Mouse (Mus musculus) spleen, postnatal 10 days (tissue): ENCODE measurements around the gene Hnf1a.

Experiments
- DNase-seq, 2 experiments: peaks; one replicate each; pipeline ENCODE4 v3.0.0; 2021 to 2022; ENCODE audit warnings: low spot score in 2 of 2

Hnf1a gene

DNA sequence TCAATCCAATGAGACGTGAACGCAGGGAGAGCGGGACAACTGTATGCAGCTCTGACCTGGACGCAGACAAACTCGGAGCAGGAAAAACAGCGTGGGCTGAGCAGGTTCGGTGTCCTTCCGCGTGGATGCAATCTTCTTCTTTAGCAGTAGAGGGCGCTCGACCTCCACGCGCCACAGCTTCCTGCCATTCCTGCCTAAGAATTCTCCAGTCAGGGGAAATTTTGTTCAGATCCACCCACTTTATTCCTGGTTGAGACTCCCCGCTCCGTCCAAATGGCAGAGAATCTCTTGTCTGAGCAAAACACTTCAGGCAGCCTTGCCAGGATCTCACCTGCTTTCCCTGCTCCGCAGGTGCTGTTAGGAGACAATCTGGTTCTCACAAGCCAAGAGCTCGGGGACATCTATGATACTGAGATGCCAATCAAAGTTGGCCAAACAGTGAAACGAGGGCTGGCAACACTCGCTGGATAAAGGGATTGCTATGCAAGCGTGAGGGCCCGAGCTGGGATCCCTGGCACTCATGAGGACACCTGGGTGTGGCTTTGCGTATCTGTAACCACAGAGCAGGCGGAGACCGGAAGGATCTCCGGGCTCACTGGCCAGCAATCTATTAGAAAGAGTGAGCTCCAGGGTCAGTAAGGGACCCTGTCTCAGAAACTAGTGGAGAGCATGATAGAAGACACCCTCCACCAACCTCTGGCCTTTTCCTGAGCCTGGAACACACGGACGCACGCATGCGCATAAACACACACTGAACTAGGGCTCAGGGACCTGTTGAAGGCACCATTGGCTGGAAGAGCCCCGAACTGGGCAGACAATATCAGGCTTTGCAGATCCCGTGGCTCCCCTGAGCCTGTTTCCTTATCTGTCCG lies 8.6 kb upstream of the Hnf1a start:
- DNase-seq = peak; percentile 77 to 78

DNA sequence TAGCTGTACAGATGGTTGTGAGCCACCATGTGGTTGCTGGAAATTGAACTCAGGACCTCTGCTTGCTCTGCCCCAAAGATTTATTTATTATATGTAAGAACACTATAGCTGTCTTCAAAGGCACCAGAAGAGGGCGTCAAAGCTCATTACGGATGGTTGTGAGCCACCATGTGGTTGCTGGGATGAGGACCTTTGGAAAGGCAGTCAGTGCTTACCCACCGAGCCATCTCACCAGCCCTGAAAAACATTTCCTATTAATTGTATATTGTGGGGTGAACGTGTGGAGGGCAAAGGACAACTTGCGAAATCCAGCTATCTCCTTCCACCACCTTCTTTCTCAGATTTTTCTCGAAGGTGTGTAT lies 8.0 kb upstream of the Hnf1a start:
- DNase-seq = peak in 1 of 2 experiments; percentile 45

DNA sequence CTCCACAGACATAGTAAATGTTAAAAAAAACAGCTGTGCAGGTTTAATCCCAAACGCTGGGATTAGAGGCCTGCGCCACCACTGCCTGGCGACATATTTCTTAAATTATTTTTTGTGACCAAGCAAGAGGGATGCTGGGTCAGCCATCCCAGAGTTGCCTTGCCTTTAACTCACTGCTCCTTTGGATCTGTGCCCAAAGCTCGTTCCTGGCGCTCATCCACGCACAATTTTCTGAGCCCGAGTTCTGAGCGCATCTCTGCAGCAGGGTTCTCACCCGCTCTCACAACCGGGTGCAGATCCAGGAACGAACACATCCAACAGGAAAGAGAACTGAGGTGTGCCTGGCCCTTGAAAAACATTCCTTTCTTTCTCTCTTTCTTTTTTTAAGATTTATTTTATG lies 7.6 kb upstream of the Hnf1a start:
- no peak for DNase-seq

DNA sequence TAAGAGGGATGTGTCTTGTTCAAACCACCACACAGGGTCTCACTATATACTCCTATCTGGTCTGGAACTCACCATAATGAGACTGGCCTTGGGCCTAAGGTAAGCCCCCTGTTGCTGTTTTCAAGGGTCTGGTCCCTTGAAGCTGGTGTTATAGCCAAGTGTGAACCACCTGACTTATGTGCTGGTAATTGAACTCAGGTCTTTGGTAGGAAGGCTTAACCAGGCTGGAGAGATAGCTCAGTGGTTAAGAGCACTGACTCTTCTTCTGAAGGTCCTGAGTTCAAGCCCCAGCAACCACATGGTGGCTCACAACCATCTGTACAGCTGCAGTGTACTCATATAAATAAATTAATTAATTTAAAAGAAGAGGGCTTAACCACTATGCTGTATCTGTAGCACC lies 6.0 kb upstream of the Hnf1a start:
- DNase-seq = no peak

DNA sequence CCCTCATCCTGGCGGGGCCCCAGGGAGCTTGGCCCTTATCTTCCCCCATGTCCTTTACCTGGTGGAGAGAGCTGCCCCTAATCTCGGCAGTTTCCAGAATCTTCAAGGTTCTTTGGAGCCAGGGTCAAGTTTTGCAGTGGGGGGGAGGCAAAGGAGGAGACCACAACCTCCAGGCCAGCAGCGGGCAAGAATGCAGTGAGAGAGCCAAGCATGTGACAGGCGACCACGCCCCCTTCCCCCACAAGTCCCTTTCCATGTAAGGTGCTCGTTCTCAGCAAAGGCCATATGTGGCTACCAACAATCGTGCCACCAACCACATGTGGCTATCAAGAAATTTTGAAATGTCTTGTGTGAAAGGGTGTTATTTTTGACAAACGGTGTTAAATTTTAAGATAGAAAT lies 2.2 kb upstream of the Hnf1a start:
- DNase-seq = no peak

DNA sequence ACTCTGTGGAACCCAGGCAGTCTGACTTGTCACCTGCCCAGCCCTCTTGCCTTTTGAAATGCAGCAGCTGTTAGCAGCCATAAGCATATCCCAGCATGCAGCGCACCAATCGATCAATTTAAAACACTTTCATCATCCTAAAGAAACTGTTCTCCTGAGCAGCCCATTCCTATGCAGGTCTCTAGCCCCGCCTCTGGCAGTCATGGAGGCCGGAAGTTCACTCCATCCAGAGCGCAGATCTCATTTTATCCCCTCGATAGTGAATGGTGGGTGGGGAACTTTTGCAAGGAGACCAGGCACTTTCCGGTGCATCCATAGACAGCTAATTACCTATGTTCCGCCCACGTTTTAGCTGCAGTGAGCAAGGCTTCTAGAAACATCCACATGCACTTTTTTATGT lies 1.3 kb upstream of the Hnf1a start:
- no peak for DNase-seq

DNA sequence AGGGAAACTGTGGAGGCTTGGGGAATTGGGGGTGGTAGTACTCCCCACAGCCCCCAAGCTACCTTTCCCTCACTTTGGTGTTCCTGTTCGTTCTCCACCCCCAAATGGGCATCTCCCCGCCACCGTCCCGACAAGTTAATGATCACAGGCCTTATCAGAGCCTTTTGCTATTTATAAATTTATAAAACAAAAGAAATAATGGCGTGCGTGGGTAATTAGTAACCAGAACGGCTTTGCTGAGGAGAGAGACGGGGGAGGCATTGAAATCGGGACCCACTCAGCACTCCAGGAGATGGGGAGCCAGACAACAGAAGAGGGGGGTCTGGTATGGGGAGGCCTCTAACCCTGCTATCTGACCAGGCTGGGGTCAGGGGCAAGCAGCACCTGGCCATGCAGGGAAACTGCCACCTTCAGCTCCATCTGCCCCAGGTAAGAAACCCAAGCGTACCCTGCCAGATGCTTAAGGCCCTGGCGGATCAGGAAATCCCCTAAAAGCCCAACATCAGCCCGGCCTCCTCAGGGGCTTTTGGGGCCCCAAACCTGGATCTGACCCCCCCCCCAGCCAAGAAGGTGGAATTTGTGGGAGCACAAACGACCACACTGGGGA lies 1.2 kb downstream of the Hnf1a start:
- DNase-seq = no peak

DNA sequence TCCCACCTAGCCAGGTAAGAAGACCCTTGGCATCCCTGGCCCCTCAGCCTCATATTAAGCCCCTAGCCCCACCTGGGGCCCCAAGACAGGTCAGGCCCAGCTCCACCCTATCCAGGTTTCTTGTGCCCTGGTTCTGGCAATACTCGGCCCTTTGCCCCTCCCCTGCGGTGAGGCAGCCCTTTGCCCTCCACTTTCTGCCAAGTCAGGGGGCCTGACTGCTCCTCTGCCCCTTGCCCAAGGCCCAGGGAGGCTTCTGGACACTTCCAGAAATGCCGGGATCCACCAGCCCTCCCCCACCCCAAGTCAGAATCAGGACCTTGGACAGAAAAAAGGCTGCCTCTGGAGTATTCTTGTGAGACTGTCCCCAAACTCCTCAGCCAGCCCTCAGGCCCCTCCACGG lies 1.8 kb downstream of the Hnf1a start:
- DNase-seq = no peak

DNA sequence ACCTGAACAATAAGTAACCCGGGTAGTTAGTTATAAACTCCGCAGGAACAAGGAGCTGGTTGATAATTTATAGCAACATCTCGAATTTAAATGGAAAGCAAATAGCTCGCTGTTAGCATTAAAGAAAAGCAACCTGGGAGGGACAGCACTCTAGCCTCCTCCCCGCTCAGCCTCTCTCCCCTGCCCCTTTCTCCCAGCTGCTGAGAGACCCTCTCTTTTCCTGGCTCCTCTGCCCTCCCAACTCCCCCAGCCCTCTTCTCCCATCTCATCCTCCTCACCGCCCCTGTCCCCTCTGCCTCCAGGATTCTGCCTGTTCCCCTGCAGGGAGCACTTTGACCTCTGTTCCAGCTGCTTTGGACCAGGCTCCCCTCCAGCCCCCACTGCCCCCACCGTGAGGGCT lies 2.2 kb downstream of the Hnf1a start:
- no peak for DNase-seq

DNA sequence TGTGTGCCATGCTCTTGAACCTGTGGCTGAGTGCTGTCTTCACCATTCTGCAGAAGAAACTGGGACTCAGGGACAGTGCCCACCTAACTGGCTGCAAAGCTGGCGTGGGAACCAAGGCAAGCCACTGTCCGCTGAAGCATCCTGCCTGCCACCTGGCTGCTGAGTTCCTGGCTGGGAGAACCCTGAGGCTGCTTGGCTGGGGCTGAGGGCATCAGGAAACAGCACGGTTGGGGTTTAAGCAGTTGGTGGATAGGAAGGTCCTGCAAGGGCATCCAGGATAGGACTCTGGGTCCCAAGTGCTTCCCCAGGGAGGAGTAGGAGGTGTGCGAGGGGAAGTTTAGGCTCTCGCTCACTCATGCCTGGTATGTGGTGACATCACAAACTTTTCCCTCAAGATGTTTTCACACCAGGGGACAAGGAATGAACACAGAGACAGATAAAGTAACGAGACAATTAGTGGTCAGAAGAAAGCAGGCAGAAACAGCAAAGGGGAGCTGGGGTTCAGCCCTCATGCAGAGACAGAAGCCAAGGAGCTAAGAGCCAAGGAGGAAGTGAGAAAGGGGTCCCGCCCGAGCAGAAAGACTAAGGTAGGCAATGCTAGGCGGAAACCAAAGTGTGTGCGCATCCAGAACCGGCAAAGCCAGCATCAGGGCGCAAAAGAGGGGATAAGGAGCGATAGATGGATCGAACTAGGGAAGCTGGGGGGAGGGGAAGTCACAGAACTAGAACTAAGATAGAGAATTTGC lies 3.2 kb downstream of the Hnf1a start:
- no peak for DNase-seq

DNA sequence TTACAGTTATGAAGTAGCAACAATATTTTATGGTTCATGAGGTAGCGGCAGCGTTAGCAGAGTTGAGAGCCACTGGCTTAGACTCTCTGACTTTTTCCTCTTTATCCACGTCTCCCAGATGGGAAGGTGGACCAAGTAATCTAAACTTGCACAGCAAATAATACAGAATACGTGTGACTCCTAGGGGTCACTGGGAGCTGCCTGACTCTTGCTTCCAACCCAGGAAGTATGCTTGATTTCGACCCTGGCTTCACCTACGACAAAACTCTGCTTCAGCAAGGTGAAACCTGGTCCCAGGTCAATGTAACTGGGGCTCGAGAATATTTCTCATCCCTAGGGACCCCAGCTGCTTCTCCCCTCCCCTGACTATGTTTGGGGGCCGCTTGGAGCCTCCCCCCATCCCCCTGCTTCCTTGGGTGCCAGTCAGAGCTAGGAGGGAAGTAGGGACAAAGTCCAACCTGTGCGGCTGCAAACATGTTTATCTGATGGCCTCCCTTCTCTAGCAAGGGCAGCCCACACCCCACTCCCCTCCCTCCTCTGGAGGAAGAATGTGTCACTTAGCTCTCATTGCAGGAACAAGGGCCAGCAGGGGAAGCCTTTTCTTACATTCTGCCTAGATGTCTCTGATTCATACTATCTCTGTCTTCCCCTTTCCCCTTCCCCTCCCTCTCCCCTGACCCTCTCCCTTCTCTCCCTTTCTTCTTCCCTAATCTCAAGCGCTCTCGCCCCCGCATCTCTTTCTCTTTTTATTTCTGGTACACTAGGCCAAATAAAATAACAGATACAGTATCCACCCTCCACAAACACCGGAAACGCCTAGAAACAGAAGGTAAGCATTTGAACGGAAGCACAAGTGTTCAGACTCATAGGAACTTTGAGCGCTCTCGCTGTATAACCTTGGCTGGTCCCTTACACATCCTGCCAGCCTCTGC lies 5.7 kb downstream of the Hnf1a start:
- no peak for DNase-seq

DNA sequence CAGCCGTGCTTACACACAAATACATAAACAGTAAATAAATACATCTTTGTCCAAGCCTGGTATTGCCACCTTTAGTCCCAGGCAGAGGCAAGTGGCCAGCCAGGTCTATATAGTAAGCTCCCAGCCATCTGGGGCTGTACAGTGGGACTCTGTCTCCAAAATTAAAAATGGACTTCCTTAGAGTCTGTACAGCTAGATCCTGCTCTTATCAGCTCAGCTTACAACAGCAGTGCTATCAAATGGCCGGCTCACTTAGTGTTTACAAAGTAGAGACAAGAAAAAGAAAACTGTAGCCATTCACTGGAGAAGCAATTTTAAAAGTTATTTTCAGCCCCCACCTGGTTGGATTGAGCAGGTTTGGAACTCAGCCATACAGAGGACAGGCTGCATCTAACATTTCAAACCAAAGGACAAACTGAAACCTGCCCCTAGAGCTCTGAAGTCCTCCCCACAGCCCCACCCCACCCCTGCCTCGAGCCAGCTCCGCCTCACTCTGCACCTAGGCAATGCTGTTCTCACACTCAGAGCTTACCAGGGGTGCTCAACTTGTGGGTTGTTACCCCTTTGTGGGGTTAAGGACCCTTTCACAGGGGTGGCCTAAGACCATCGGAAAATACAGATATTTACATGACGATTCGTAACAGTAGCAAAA lies 6.5 kb downstream of the Hnf1a start:
- no peak for DNase-seq

DNA sequence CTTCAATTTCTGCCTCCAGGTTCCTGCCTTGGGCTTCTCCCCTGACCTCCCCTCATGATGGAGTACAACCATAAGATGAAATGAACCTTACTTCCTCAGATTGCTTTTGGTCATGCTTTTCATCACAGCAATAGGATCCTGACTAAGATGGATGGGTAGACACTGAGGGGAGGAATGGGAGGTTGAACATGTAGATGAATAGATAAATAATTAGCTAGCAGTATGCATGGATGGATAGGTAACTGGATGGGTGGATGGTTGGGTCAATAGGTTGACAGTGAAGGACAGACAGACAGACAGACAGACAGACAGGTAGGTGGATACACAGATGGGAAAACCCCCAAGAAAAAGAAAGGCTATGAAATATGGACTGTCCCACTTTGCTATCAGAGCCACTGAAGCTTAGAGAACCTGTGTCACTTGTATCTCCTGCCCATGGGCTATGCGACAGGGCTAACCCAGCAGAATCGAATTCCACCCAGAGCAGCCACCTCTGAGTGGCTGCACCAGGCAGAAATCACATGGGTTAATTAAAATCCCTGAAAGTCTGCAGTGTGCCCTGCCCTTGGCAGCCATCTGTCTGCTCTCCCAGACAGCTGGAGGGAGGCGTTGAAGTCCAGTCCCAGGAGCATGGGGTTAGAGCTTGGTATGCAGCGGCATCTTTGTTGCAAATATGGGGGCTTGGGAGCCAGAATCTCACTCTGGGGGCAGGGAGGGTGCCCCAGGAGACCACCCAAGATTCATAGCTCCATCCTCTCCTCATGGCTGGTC lies 9.1 kb downstream of the Hnf1a start:
- DNase-seq = no peak

DNA sequence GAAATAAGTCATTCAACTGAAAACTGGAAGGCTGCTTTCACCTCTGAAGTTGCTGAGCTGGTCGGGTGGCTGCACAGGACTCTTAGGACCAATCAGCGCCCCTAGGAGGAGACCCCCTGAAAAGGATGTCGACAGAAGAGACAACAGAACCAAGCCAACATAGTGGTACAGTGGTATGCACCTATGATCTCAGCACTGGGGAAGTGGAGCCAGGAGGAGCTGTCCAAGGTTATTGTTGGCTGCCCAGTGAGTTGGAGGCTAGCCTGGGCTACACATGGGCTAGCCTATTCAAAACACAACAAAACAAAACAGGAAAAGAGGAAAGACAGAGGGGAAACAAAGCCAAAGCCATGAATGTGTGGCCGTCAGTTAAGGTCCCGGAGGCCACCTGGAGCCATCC lies 12.8 kb downstream of the Hnf1a start:
- DNase-seq = no peak

DNA sequence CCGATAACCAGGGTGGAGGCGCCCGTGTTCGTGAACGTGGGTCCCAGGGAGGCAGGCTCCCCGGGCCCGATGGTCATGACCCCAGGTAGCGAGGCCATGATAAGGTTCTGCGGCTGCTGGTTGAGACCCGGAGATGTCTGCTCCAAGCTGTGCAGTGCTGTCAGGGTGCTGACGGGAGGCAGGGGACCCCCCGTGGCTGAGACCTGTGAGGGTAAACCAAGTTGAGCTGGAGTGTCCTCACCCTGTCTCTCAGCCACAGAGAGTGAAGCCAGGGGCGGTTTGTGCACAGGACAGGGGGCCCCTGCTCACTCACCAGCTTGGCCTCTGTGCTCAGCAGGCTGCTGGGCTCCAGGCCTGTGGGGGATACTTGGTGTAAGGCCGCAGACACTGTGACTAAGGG lies 17.6 kb downstream of the Hnf1a start:
- DNase-seq = no peak

DNA sequence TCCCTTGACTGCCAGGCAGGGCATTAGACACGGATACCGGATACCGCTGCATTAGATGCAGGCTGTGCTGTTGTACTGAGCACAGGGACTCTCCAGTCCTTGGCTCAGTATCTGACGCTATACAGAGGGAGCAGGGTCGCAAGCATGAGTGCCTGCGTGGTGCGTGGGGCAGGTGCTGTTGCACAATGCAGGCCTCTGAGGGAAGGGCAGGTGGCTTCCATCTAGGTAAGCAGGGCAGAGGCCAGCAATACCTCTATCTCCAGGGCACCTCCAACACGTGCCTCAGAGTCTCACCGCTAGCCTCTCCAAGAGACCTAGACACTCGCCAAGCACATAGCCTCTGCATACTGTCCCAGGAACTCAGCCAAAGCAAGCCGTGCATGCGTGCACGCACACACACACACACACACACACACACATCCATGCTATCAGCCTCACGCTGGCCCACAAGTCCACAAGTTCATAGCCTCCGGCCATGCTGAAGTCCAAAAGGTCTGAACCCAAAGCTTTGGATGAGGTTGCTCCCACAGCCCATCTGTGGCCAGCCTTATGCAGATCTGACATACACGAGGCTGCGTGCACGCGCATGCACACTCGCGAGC lies 19.5 kb downstream of the Hnf1a start:
- no peak for DNase-seq

DNA sequence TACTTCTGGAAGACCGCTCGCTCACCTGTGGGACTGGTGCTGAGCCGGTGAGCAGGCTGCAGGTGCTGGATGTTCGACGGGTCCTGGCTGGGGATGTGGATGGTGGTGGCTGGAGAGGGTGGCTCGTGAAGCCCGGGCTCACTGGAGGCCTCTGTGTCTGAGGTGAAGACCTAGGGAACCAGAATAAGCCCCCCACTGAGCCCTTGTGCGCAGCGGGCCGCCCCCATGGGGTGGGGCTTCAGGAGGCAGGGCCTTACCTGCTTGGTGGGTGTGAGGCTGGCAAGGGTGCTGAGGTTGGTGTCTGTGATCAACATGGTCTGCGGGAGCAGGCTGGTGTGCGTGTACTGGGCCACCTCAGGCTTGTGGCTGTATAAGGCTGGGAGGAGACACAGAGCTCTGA lies 20.2 kb downstream of the Hnf1a start:
- DNase-seq = no peak

DNA sequence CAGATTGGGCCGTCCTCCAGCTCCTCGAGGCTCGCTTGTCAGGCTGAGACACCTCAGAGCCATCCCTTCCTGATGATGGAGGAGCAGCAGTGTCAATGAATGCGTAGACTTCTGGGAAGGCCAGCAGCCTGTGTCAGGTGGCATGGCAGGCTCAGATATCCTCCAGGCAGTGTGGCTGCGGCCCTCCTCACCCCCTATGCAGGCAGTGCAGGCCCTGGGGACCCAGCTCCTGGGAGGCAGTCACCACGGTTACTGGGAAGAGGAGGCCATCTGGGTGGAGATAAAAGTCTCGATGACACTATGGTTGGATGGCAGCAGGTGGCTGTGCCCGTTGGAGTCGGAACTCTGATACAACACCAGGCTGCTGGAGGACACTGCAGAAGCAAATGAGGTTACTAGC lies 21.1 kb downstream of the Hnf1a start:
- no peak for DNase-seq

DNA sequence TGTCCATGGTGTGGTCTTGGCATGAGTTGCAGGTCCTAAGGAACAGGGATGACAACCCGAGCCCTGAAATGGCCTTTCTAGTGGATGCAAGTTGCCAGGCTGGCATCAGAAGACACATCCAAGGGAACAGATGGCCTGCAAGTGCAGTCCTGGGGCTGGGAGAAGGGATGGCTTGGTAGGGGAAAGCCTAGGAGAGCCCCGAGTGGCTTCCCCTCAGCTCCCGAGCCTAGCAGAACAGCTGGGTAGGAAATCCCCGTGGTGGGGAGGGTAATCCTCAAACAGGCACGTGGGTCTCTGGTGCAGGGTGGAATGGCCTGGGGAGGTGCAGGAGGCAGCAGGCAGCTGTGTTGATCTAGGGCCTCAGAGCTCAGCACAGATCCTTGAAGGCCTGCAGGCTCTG lies 21.6 kb downstream of the Hnf1a start:
- no peak for DNase-seq

DNA sequence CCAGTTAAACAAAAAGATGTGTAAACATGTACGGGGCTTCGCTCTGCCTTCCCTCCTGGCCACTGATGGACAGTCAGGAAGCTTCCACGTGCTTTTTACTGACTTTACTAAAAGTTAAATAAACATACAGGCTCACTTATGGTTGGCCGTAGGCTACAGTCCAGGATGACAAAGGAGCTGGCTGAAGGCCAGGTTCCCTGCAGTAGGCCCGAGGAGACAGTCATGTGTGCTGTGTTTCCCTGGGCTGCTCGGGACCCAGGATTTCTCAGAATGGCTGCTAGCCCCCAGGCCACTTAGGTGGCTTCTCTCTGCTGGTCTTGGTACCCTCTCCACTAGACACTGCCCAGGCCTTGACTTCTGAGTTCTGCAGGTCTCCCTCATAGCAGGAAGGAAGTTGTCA lies 22.0 kb downstream of the Hnf1a start:
- DNase-seq = no peak
